Mouse (Mus musculus) cerebellum, adult 9-11 months (tissue): ENCODE measurements around the gene Madd.

Experiments used
- DNase-seq: peaks from one replicate; pipeline ENCODE4 v3.0.0; 2022

Madd gene

GRCm38 (mm10) chr2:91183711-91184405 is at the start of gene Madd:
Gene Madd (minus strand): TSS chr2:91183837.
- DNase-seq: peak; percentile 66

- no peak for DNase-seq
Observed at GRCm38 (mm10) chr2:91229735-91230134, 46.1 kb upstream of the Madd start.

DNA sequence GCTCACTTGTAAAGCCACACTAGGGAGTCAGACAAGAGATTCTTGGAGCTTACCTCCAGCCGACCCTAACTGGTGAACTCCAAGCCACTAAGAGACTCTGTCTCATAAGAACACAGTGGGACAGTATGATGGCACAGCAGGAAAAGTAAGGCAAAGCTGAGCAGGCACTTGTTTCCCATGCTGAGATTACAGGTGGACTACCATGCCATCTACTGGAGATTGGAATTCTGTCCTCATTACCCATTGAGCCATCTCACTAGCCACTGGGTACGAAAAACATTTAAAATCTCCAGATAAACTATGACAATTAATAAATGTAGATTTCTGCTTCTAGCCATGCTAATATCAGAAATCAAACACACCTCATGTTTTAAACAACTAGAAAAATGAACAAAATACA is 40.0 kb upstream of the Madd start:
- DNase-seq: no peak

DNA sequence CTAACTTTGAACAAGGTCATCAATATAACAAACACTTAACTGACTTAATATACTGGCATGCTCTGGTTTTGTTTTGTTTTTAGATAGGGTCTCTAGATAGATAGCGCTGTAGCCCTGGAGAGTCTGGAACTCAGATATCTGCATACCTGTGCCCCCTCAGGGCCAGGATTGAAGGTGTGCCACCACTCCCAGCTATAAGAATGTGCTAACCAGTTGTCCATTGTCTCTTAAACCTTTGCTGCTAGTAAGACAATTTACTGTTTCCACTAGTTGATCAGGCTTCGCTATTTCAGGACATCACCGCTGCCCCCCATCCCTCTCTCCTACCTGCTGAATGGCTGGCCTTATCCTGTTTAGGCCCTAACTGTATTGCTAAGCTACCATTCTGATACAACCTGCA is 36.9 kb upstream of the Madd start:
- no peak for DNase-seq

DNA sequence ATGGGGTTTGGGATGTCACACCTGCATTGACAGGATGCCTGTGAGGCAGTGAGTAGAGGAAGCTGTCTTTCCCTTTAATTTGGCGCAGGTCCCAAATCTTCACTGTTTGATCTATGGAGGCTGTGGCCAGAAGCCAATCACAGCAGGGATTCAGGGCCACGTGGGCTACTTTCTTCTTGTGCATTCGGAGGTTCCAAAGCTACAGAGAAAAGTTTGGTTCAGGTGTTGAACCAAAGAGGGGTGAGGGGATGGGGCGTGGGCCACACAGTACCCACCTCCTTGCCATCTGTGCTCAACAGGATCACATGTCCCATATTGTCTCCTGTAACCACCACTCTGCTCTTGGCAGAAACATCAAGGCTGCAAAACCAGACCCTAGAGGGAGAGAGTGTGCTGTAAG is 33.4 kb upstream of the Madd start:
- no peak for DNase-seq

DNA sequence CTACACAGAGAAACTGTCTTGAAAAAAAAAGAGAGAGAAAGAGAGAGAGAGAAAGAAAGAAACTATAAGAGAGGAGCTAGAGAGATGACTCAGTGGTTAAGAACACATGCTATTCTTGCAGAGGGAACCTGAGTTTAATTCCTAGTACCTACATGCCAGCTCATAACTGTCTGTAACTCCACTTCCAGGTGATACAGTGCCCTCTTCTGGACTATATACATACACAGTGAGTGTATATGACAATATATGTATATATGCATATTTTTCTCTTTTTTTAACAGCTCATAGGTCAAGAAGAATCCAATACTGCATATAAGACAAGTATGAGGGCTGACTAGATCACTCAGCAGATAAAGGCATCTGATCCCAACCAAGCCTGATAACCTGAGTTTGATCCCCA is 29.7 kb upstream of the Madd start:
- no peak for DNase-seq

DNA sequence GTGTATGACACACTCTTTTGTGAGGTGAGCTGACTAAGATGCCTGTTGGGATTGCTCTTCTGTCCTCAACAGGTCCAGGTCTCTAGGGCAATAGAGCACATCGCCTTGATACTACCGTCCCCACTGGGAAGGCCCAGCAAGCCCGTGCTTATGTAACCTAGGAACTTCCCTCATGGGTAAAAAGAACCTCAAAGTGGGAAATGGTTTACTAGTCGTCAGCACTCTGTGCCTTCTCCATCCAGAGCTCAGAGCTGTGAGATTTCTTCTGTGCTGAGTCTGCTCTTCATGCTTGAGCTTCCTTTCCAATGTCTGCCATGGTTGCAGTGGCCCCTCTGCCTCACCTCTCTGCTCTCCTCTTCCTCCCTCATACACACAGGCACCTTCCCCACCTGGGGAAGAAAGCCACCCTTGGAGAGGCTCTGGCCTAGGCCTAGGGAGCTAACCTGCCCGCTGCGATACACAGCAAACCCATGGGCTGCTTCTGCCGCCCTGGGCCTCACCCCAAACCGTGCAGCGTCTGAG is 22.7 kb upstream of the Madd start:
- no peak for DNase-seq

DNA sequence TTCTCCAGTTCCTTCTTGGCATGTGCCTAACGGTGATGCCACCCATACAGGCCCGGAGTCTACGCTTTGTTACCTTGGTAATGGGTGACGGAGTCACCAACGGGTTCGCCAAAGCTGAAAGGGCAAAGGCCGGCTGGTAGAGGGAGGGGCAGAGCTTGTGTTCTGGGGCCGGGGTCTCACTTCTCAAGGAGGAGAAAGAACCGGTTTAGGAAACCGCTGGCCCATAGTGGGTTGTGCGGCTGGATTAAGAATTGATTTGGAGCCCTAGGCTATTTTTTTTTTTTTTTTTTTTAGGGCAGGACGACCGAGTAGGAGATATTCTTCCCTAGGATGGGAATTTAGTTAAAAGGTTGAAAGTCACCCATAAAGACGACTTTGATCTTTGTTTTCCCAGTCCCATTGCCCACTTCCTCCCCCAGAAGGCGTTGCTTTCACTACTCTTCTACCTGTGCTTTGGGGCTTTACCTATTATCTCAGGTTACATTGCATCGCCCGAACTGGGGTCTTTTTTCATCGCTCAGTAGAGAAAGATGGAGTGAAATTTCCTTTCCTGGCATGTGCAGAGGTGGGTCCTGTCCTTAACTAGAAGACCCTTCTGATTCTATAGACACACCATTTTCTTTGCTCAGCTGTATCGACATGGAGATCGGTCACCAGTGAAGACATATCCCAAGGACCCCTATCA is 19.5 kb upstream of the Madd start:
- DNase-seq: no peak

DNA sequence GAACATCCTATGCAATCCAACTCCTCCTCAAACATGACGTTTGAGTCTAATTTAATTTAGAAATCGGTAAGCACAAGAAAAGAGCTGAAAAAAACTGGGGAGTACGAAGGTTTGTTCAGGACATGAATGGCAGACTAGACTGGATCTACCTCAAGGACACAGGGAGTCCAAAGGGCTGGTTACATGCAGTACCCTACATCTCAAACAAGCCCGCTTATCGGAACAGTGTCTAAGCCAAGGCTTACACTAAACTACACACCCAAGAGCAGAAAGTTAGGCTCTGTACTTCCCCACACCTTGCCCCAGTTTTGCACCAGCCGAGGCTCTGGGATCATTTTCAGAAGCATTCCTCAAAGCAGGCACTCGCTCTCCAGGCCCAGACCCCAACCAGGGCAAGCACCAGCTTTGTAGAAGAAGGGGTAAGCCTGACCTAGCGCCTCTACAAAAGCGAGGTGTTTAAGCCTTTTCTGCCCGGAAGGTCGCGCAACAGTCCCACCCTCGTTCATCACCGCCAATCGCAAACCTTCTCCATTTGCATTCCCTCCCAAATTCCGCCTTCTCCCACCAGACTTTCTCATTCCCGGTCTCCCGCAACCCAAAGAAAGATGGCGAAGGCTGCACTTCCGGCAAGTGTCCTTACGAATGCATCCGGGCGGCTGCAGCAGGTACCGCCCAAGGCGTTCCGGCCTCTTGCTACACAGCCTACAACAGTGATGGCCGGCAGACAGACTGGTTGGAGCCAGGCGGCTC is 18.8 kb upstream of the Madd start, which contains the start of the genes Nr1h3 and Acp2:
Nr1h3 (minus strand) TSS at position 613 of the 750 bp plus-strand sequence.
Acp2 (plus strand) TSS at position 664 of the 750 bp plus-strand sequence.
- peak; percentile 95 for DNase-seq

GRCm38 (mm10) chr2:91198888-91199287 is 15.3 kb upstream of the Madd start:
- no peak for DNase-seq

DNA sequence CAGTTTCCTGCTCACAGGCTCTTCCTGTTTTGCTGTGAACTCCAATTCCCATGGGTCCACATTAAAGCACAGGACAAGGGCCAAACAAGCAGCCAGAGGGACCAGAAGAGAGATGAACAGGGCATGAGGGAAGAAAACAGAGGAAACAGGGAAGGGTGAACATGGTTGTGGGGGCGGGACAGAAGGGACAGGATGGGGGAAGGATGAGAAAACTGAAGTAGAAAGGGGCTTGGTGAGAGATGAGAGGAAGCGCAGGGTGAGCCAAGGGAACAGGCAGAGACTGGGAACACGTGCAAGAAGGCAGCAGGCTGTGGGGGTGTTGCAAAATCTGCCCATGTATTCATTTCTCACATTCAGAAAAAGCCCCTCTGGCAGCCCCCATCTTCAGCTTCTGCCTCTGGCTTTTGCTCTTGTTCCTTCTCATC is 13.0 kb upstream of the Madd start:
- DNase-seq: no peak

DNA sequence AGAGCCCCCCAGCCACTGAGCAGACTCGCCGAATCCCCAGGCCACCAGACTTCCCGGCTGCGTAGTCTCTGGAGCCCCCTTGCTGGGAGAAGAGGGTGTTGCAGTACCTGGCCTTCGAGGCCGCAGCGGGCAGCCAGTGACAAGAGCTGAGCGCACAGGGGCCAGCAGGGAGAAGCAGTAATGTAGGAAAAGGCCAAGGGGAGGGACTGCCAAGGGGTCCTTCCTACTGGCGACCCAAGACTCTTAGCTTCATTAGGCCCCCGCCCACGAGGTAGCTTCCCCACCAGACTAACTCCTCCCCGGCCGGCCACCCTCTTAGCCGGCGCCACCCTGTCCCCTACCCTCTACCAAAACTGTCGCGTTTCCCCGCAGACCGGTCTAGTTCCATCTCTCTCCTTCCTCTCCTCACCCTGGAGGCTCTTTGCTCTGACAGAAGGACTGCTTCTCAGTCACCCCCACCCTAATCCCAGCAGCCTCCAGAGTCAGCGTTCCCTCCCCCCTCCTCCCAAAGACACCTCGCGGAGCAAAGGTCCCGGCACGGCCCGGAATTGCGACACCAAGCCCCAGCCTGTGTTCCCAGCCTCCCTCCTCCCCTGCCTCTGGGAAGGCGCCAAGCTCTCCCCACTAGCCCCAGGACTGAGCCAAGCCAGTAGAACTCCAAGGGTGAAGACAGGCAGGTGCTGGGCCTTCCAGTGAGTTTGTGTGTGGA is 11.1 kb upstream of the Madd start:
- DNase-seq: peak; percentile 85

DNA sequence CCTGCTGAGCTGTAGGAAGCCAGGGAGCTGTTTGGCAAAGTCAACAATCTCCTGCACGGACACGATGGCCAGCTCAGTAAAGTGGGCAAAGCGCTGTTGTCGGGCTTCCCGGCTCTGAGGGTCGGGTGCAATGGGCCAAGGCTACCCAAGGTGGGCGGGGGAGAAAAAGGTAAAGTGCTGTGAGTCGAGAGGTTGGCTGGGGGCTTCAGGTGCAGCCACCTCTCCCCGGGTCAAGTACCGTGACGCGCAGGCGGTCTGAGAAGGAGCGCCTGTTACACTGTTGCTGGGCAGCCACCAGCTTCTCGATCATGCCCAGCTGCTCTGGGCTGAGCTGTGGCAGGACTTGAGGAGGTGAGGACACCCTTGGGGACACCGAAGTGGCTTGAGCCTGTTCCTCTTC is 6.9 kb upstream of the Madd start:
- DNase-seq: no peak

- DNase-seq: no peak
Observed at GRCm38 (mm10) chr2:91187431-91187830, 3.8 kb upstream of the Madd start.

DNA sequence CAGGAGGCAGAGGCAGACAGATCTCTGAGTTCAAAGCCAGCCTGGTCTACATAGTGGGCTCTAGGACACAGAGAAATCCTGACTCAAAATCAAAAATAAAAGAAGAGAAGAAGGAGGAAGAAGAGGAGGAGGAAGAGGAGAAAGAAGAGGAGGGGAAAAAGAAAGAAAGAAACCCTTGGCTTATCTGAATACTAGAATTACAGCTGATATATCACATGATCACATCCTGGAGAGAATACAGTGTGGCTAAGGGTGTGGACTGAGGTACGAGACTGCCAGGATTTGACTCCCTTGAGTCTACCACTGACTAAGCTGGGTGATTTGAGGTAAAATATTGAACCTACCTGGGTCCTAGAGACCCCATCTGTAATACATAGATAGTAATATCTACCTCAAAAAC is 2.6 kb upstream of the Madd start:
- no peak for DNase-seq

GRCm38 (mm10) chr2:91183148-91183513 is 506 bp downstream of the Madd start:
- DNase-seq: peak; percentile 99

DNA sequence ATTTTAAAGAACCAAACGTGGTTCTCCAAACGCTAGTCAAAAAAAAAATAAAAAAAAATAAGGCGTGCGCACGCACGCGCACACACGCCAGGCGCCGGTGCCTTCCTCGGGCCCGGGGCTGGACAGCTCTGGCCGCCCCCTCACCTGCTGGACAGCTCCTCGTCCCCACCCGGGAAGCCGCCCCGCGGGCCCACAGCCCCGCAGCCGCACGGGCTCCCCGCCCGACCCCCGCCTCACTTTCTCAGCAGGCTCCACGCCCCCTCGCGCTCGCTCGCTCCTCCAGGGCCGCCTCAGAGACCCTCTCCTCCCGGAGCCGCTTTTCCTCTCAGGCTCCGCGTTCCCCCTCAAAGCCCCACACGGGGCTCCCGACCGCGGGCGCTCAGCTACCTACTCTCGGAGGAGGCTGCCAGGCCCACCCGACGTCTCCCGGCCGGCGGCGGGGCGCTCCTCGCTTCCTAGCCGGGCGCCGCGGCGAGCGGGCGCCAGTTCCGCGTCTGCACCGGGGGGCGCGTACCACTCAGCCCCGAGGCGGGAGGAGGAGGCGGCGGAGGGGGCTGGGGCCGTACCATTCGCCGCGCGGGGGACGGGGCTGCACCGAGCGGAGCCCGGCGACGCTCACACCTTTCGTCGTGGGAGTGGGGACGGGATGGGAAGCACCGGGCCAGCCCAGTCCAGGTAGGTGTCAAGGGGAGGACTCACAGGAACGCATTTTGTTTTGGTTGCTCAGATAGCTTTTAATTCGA is 1.1 kb downstream of the Madd start:
- DNase-seq: peak; percentile 94

- peak; percentile 80 for DNase-seq
Observed at GRCm38 (mm10) chr2:91182016-91182404, 1.6 kb downstream of the Madd start.

GRCm38 (mm10) chr2:91180706-91181105 is 2.9 kb downstream of the Madd start:
- DNase-seq: peak; percentile 64

- DNase-seq: no peak
Observed at GRCm38 (mm10) chr2:91179825-91180224, 3.8 kb downstream of the Madd start.

DNA sequence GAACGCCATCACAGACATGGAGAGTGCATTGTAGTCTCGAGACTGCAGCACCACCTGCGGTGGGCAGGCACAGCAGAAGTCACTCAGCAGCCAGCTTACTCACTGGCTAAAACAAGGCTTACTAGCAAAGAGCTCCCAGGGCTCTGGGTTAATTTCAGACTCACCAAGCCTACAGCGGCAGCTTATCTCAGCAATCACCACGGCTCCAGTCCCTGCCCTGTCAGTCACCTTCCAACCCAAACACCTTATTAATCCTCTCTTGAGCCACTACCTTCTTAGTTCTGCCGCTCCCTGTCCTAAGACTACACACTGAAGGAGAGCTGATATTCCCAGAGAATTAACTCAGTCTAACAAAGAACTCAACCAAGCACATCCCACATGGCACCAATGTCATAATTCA is 7.4 kb downstream of the Madd start:
- DNase-seq: no peak

DNA sequence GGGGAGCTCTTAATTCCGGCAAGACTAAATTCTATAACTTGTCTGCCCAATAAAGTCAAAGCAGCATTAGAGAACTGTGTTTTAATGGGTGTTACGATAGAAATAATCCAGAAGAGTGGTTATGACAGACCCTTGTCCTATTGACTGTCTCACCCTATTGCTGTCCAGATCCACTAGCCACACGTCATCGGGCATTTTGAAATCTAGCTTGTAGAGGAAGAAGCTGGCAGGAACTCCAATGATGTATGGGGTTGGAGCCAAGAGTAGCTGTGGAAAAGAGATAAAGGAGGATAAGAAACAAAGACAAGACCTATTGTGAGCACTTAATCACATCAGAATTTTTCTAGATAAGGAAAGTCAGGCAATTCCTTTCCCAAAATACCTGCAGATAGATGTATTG is 8.1 kb downstream of the Madd start:
- no peak for DNase-seq
